Mouse (Mus musculus) brown adipose tissue, adult 24 weeks (tissue): Measurements from ENCODE around the gene C1s1. TPM values are rescaled to one million over a fixed set of nuclear protein-coding genes. Genes with fewer than 3 reads are reported as not detected.
"Not testable (repeated sequence)": the region's sequence is repeated elsewhere in the genome, so short reads cannot be mapped to it uniquely, and the experiment has no call there.

ENCODE experiments used
- H3K27ac ChIP-seq: fragments of 200-500 bp; replicated peaks from 2 replicates; pipeline ENCODE4 v1.5.1; 2012; ENCODE audit warnings: low read depth, mild to moderate bottlenecking, low read length
- H3K4me1 ChIP-seq: fragments of 200-500 bp; 2 replicates; pipeline ENCODE4 v1.6.1; 2012; ENCODE audit warnings: low read length, mixed read lengths; ENCODE audit not compliant: control insufficient read depth, insufficient read depth, insufficient read length
- H3K4me3 ChIP-seq: fragments of 200-500 bp; 2 replicates; pipeline ENCODE4 v1.5.1; 2012; ENCODE audit warnings: low read depth, mild to moderate bottlenecking, low read length, moderate library complexity; ENCODE audit not compliant: insufficient read depth
- polyA plus RNA-seq: library from polyadenylated mRNA; stranded (reverse); fragments of >200 nt; gene quantifications from 2 replicates; pipeline ENCODE4 v1.2.4, GENCODE M21; 2012; ENCODE audit not compliant: missing spikeins, insufficient read depth, insufficient read length

The C1s1 gene
- polyA plus RNA-seq, 1 experiment: 45.8 TPM

DNA sequence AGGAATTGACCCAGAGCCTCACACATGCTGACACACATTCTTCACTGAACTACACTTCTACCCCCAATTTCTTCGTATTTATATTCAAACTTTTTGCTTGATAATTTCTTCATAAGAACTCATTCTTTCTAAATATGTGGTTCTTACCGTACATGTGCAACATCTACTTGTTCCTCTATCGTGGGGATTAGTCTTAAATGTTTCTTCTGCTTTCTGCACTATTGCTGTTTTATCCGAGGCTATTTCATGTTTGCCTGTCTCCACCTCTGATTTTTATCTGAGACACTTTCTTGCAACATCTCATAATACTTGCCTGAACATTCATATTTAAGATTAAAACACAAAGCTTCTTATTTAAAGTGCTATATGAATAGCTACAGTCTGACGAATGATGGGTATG lies 46.1 kb downstream of the C1s1 start:
- Histone ChIP-seq H3K4me3 (no peak overlapping the region), H3K4me1 (peaks cover 6% of the 10 kb centered on the region), H3K27ac (no peak overlapping the region)

DNA sequence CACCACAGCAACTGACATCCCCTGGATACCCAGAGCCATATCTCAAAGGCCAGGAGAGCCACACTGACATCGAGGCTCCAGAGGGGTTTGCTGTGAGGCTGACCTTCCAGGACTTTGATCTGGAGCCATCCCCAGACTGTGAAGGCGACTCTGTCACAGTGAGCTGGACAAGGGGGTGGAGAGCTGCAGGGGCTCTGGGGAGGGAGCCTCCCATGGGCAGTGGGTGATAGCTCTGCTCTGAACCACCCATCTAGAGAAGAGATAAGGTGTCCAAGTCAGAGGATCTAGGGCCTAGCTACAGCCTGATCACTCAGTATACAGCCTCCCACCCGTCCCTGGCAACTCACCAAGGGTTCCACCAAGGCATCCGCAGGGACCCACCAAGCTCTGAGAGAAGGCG lies 48.3 kb downstream of the C1s1 start:
- Histone ChIP-seq H3K4me3 (peak overlapping the region; percentile 15; the same call in 1 of the 2 replicates), H3K27ac (peak overlapping the region; percentile 84), H3K4me1 (peaks cover 6% of the 10 kb centered on the region)

GRCm38 (mm10) chr6:124492842-124493561 lies 49.2 kb downstream of the C1s1 start, which contains the start of gene C1rl:
C1rl (plus strand) TSS chr6:124493113.
- peaks cover 6% of the 10 kb centered on the region for H3K4me1 ChIP-seq

GRCm38 (mm10) chr6:124491427-124491826 lies 50.7 kb downstream of the C1s1 start:
- Histone ChIP-seq H3K4me3 (no peak overlapping the region), H3K27ac (no peak overlapping the region), H3K4me1 (peaks cover 6% of the 10 kb centered on the region)

More at GRCm38 (mm10) chr6:124492842-124493561, 49.2 kb downstream of the C1s1 start, which contains the start of gene C1rl:
- Histone ChIP-seq H3K27ac (peak within 1 kb of the TSS; percentile 88), H3K4me3 (peak within 1 kb of the TSS; percentile 30; the same call in 1 of the 2 replicates)

- no peak overlapping the region for H3K4me3 ChIP-seq
These were observed 53.2 kb downstream of the C1s1 start for GRCm38 (mm10) chr6:124488952-124489351.

GRCm38 (mm10) chr6:124487509-124487908 lies 54.6 kb downstream of the C1s1 start:
- no peak overlapping the region for H3K4me3 ChIP-seq

More at GRCm38 (mm10) chr6:124488952-124489351, 53.2 kb downstream of the C1s1 start:
- no peak overlapping the region for H3K27ac ChIP-seq
- H3K4me1 ChIP-seq: peaks cover 5% of the 10 kb centered on the region

GRCm38 (mm10) chr6:124485414-124486144 lies 56.6 kb downstream of the C1s1 start:
- Histone ChIP-seq H3K27ac (no peak overlapping the region), H3K4me3 (no peak overlapping the region), H3K4me1 (no peaks in the 10 kb centered on the region)

More at GRCm38 (mm10) chr6:124487509-124487908, 54.6 kb downstream of the C1s1 start:
- Histone ChIP-seq H3K4me1 (no peaks in the 10 kb centered on the region), H3K27ac (no peak overlapping the region)

GRCm38 (mm10) chr6:124484851-124485250 lies 57.3 kb downstream of the C1s1 start:
- H3K4me1 ChIP-seq: no peaks in the 10 kb centered on the region
- no peak overlapping the region for H3K4me3 ChIP-seq
- no peak overlapping the region for H3K27ac ChIP-seq

DNA sequence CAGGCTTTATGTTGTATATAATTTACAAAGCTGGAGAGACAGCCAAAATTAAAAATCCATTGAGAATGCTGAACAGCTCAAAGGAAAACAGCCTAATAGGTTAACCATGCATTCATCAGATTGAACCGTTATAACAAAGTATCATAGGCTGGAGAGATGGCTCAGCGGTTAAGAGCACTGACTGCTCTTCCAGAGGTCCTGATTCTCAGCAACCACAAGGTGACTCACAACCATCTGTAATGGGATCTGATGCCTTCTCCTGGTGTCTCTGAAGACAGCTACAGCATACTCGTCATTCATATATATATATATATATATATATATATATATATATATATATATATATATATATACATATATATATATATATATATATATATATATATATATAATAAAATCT lies 58.3 kb downstream of the C1s1 start:
- H3K4me3 ChIP-seq, H3K27ac ChIP-seq, H3K4me1 ChIP-seq: not testable (repeated sequence)

- Histone ChIP-seq H3K4me1 (peaks cover 6% of the 10 kb centered on the region), H3K27ac (no peak overlapping the region), H3K4me3 (no peak overlapping the region)
These were observed 60.6 kb downstream of the C1s1 start for GRCm38 (mm10) chr6:124481571-124481970.

Other genes starting within 250 kb of the C1s1 start
- 6.8 and 12.0 TPM in 2 replicates for gene Cd163, start 237.7 kb downstream of the C1s1 start, polyA plus RNA-seq
- gene Pex5, start 127.3 kb downstream of the C1s1 start, polyA plus RNA-seq: 52.7 and 53.9 TPM in 2 replicates
- gene Clstn3, start 77.6 kb downstream of the C1s1 start, polyA plus RNA-seq: 269 and 304 TPM in 2 replicates
- gene C1rl, start 49.2 kb downstream of the C1s1 start, polyA plus RNA-seq: 15.6 and 18.9 TPM in 2 replicates
- 16.7 and 21.5 TPM in 2 replicates for gene C1ra, start 30.0 kb downstream of the C1s1 start, polyA plus RNA-seq
- gene C1rb, start 27.9 kb upstream of the C1s1 start, polyA plus RNA-seq: not detected in 2 replicates
- not detected in 2 replicates for gene C1s2, start 93.7 kb upstream of the C1s1 start, polyA plus RNA-seq
- 43.7 and 58.4 TPM in 2 replicates for gene Lpcat3, start 120.7 kb upstream of the C1s1 start, polyA plus RNA-seq
- gene Emg1, start 169.8 kb upstream of the C1s1 start, polyA plus RNA-seq: 78.3 and 102 TPM in 2 replicates
- 284 and 381 TPM in 2 replicates for gene Phb2, start 170.0 kb upstream of the C1s1 start, polyA plus RNA-seq
- gene Ptpn6, start 196.4 kb upstream of the C1s1 start, polyA plus RNA-seq: 13.5 and 14.1 TPM in 2 replicates
- 301 and 355 TPM in 2 replicates for gene Grcc10, start 199.0 kb upstream of the C1s1 start, polyA plus RNA-seq
- gene Gm45234, start 213.7 kb upstream of the C1s1 start, polyA plus RNA-seq: not detected in 2 replicates
- gene Atn1, start 214.2 kb upstream of the C1s1 start, polyA plus RNA-seq: 31.7 and 35.7 TPM in 2 replicates
- 0.63 TPM in 1 of 2 replicates, not detected in the other for gene Eno2, start 227.3 kb upstream of the C1s1 start, polyA plus RNA-seq
- not detected in 2 replicates for gene Lrrc23, start 237.4 kb upstream of the C1s1 start, polyA plus RNA-seq